Mouse (Mus musculus) CD4-positive, CD25-positive, alpha-beta regulatory T cell, adult 2 months (primary cell): ENCODE measurements around the gene Efl1.
"Not testable (repeated sequence)": the region's sequence is repeated elsewhere in the genome, so short reads cannot be mapped to it uniquely, and the experiment has no call there.

Experiments
- DNase-seq: peaks from one replicate; pipeline ENCODE4 v3.0.0-alpha.2; 2012; ENCODE audit warnings: low read depth, low spot score

Efl1 gene

GRCm38 (mm10) chr7:82719740-82720139 lies 71.3 kb downstream of the Efl1 start:
- no peak for DNase-seq

GRCm38 (mm10) chr7:82720501-82720900 lies 72.1 kb downstream of the Efl1 start:
- no peak for DNase-seq

GRCm38 (mm10) chr7:82720906-82721305 lies 72.5 kb downstream of the Efl1 start:
- DNase-seq, result no peak

GRCm38 (mm10) chr7:82722486-82723123 lies 74.2 kb downstream of the Efl1 start:
- no peak for DNase-seq

- DNase-seq, result no peak
Measured at GRCm38 (mm10) chr7:82723151-82723871, 74.9 kb downstream of the Efl1 start.

GRCm38 (mm10) chr7:82724491-82724890 lies 76.1 kb downstream of the Efl1 start:
- no peak for DNase-seq

- DNase-seq, result no peak
Measured at GRCm38 (mm10) chr7:82725006-82725636, 76.7 kb downstream of the Efl1 start.

GRCm38 (mm10) chr7:82725741-82726450 lies 77.5 kb downstream of the Efl1 start:
- no peak for DNase-seq

- no peak for DNase-seq
Measured at GRCm38 (mm10) chr7:82727066-82727465, 78.7 kb downstream of the Efl1 start.

GRCm38 (mm10) chr7:82729009-82729408 lies 80.6 kb downstream of the Efl1 start:
- DNase-seq, result not testable (repeated sequence)

- DNase-seq, result no peak
Measured at GRCm38 (mm10) chr7:82733118-82733517, 84.7 kb downstream of the Efl1 start.

GRCm38 (mm10) chr7:82733995-82734394 lies 85.6 kb downstream of the Efl1 start:
- DNase-seq, result no peak

- no peak for DNase-seq
Measured at GRCm38 (mm10) chr7:82734748-82735600, 86.6 kb downstream of the Efl1 start.

GRCm38 (mm10) chr7:82743116-82743765 lies 94.8 kb downstream of the Efl1 start:
- no peak for DNase-seq

- no peak for DNase-seq
Measured at GRCm38 (mm10) chr7:82744167-82744715, 95.8 kb downstream of the Efl1 start.

GRCm38 (mm10) chr7:82748812-82749211 lies 100.4 kb downstream of the Efl1 start:
- no peak for DNase-seq

GRCm38 (mm10) chr7:82749239-82749638 lies 100.8 kb downstream of the Efl1 start:
- DNase-seq, result no peak

- no peak for DNase-seq
Measured at GRCm38 (mm10) chr7:82752171-82753085, 104.0 kb downstream of the Efl1 start.

- DNase-seq, result no peak
Measured at GRCm38 (mm10) chr7:82755602-82756155, 107.3 kb downstream of the Efl1 start.
